Mouse (Mus musculus) olfactory bulb, adult 2 months (tissue): Measurements from ENCODE around the gene 4930523C07Rik. TPM values are rescaled to one million over a fixed set of nuclear protein-coding genes. Genes with fewer than 3 reads are reported as not detected.

ENCODE experiments used
- H3K27ac ChIP-seq: fragments of 200-500 bp; 2 replicates; pipeline ENCODE4 v1.5.1; 2012; ENCODE audit warnings: low read depth, low read length; ENCODE audit not compliant: insufficient read depth
- H3K4me1 ChIP-seq: fragments of 200-500 bp; 2 replicates; pipeline ENCODE4 v1.6.1; 2012; ENCODE audit warnings: low read length; ENCODE audit not compliant: control insufficient read depth, insufficient read depth
- H3K4me3 ChIP-seq: fragments of 200-500 bp; 2 replicates; pipeline ENCODE4 v1.5.1; 2012; ENCODE audit warnings: mild to moderate bottlenecking, low read depth, low read length, moderate library complexity; ENCODE audit not compliant: insufficient read depth
- CTCF ChIP-seq: fragments of 200-500 bp; IDR thresholded peaks from 2 replicates; pipeline ENCODE4 v1.5.1; 2012; ENCODE audit warnings: low read depth, mild to moderate bottlenecking, low read length, moderate library complexity; ENCODE audit not compliant: insufficient read depth
- POLR2A ChIP-seq: fragments of 200-500 bp; IDR thresholded peaks from 2 replicates; pipeline ENCODE4 v1.6.1; 2012; ENCODE audit warnings: mild to moderate bottlenecking, low read depth, low read length, moderate library complexity; ENCODE audit not compliant: insufficient read depth
- WGBS: fragments of 180-500 bp; shearing (Covaris S2); methylation state at CpG from one replicate; pipeline ENCODE4 v1.1.7; 2018; 5-methylcytosine and 5-hydroxymethylcytosine counted together
- polyA plus RNA-seq: library from polyadenylated mRNA; stranded (reverse); fragments of >200 nt; gene quantifications from 2 replicates; pipeline ENCODE4 v1.2.4, GENCODE M21; 2012; ENCODE audit warnings: low replicate concordance; ENCODE audit not compliant: missing spikeins, insufficient read depth, insufficient read length

4930523C07Rik gene
- not detected in 2 replicates for polyA plus RNA-seq

- 4% methylated on average over 33 of the region's 33 CpGs for WGBS
- H3K27ac ChIP-seq, result no peak within 1 kb of the TSS
- H3K4me1 ChIP-seq, result peaks cover 8% of the 10 kb centered on the region
- TF ChIP-seq CTCF (no peak), POLR2A (no peak)
- peak within 1 kb of the TSS; percentile 44 for H3K4me3 ChIP-seq
These were observed at the start of gene 4930523C07Rik for GRCm38 (mm10) chr1:160044237-160045021. Gene 4930523C07Rik (plus strand): TSS chr1:160044382.

GRCm38 (mm10) chr1:159997329-159997728 is 46.9 kb upstream of the 4930523C07Rik start:
- H3K4me3 ChIP-seq, result no peak overlapping the region
- H3K4me1 ChIP-seq, result no peaks in the 10 kb centered on the region
- no peak for TF ChIP-seq CTCF
- no peak for TF ChIP-seq POLR2A
- no peak overlapping the region for H3K27ac ChIP-seq
- 60% methylated on average over 2 of the region's 2 CpGs for WGBS

GRCm38 (mm10) chr1:159998349-159998748 is 45.8 kb upstream of the 4930523C07Rik start:
- H3K27ac ChIP-seq, result no peak overlapping the region
- no peaks in the 10 kb centered on the region for H3K4me1 ChIP-seq
- 88% methylated on average over 1 of the region's 1 CpGs for WGBS
- H3K4me3 ChIP-seq, result no peak overlapping the region
- TF ChIP-seq CTCF (no peak), POLR2A (no peak)

- Histone ChIP-seq H3K27ac (no peak overlapping the region), H3K4me3 (no peak overlapping the region), H3K4me1 (no peaks in the 10 kb centered on the region)
- WGBS, result 86% methylated on average over 3 of the region's 3 CpGs
- TF ChIP-seq CTCF, result no peak
- TF ChIP-seq POLR2A, result no peak
These were observed 45.0 kb upstream of the 4930523C07Rik start for GRCm38 (mm10) chr1:159999232-159999631.

GRCm38 (mm10) chr1:160005319-160005718 is 38.9 kb upstream of the 4930523C07Rik start:
- Histone ChIP-seq H3K4me1 (no peaks in the 10 kb centered on the region), H3K27ac (no peak overlapping the region), H3K4me3 (no peak overlapping the region)
- TF ChIP-seq CTCF, result no peak
- no peak for TF ChIP-seq POLR2A
- WGBS, result 70% methylated on average over 4 of the region's 4 CpGs

- no peaks in the 10 kb centered on the region for H3K4me1 ChIP-seq
- no peak overlapping the region for H3K27ac ChIP-seq
- TF ChIP-seq POLR2A (no peak), CTCF (no peak)
- 94% methylated on average over 8 of the region's 8 CpGs for WGBS
- H3K4me3 ChIP-seq, result no peak overlapping the region
These were observed 37.1 kb upstream of the 4930523C07Rik start for GRCm38 (mm10) chr1:160006919-160007588.

- WGBS, result 89% methylated on average over 3 of the region's 3 CpGs
These were observed 31.1 kb upstream of the 4930523C07Rik start for GRCm38 (mm10) chr1:160013042-160013441.

GRCm38 (mm10) chr1:160024339-160024980 is 19.7 kb upstream of the 4930523C07Rik start:
- H3K27ac ChIP-seq, result no peak overlapping the region
- peaks cover 2% of the 10 kb centered on the region; the same call in 1 of the 2 replicates for H3K4me1 ChIP-seq
- no peak overlapping the region for H3K4me3 ChIP-seq
- TF ChIP-seq POLR2A, result no peak
- TF ChIP-seq CTCF, result no peak
- 93% methylated on average over 10 of the region's 10 CpGs for WGBS

More at GRCm38 (mm10) chr1:160013042-160013441, 31.1 kb upstream of the 4930523C07Rik start:
- TF ChIP-seq POLR2A (no peak), CTCF (no peak)
- Histone ChIP-seq H3K27ac (no peak overlapping the region), H3K4me3 (no peak overlapping the region), H3K4me1 (no peaks in the 10 kb centered on the region)
